Mouse (Mus musculus): Measurements from ENCODE around the gene Thap7.

GRCm38 (mm10) chr16:17491896-17492561 lies 38.9 kb downstream of the Thap7 start:
- TF ChIP-seq POLR2A (IDR thresholded peaks at IDR 0.05; ENCODE audit: borderline replicate concordance, extremely low read depth, insufficient read depth, insufficient read length, poor library complexity, severe bottlenecking) (no peak), CTCF (IDR thresholded peaks at IDR 0.05; ENCODE audit: borderline replicate concordance, extremely low read depth, insufficient read depth, insufficient read length) (no peak)
